Mouse (Mus musculus): ENCODE measurements at regions not wholly inside any gene's neighbourhood (a gene's known extent, or its start where the extent isn't known, plus 50 kb on each side); places are given as distances from the start of the nearest gene placed in this dataset.
"Not testable (repeated sequence)": the region's sequence is repeated elsewhere in the genome, so short reads cannot be mapped to it uniquely, and the experiment has no call there.

GRCm38 (mm10) chr7:88680849-88681248 is 250.8 kb downstream of the Rab38 start:
- Histone ChIP-seq H3K4me2 (ENCODE audit: low read depth, low read length, poor library complexity, severe bottlenecking) (no peak overlapping the region), H3K4me1 (ENCODE audit: insufficient read depth, low read length) (no peaks in the 10 kb centered on the region), H3K9ac (replicated peaks; ENCODE audit: low read length, poor library complexity, severe bottlenecking) (no peak overlapping the region), H3K4me3 (ENCODE audit: low read depth, low read length) (no peak overlapping the region), H3K27me3 (ENCODE audit: insufficient read depth, low read length) (no peaks in the 10 kb centered on the region), H3K27ac (ENCODE audit: low read depth, low read length) (0 out of 2 replicates have a peak overlapping the region, but pooled peaks have one; percentile 13), H3K36me3 (ENCODE audit: insufficient read depth, low read length) (no peaks in the 10 kb centered on the region), H3K9me3 (ENCODE audit: low read length) (no peaks in the 10 kb centered on the region)
- 59% methylated on average over 2 of the region's 2 CpGs for WGBS
- ATAC-seq (ENCODE audit: low FRiP score) (no peak), DNase-seq (ENCODE audit: low spot score) (no peak)
- TF ChIP-seq CTCF (IDR thresholded peaks at IDR 0.05), result no peak

- H3K36me3 ChIP-seq (ENCODE audit: insufficient read depth, low read length); H3K4me2 ChIP-seq (ENCODE audit: low read depth, low read length, poor library complexity, severe bottlenecking); H3K27me3 ChIP-seq (ENCODE audit: insufficient read depth, low read length); DNase-seq (ENCODE audit: low spot score); H3K4me3 ChIP-seq (ENCODE audit: low read depth, low read length); H3K9ac ChIP-seq (replicated peaks; ENCODE audit: low read length, poor library complexity, severe bottlenecking); ATAC-seq (ENCODE audit: low FRiP score); H3K27ac ChIP-seq (ENCODE audit: low read depth, low read length); H3K4me1 ChIP-seq (ENCODE audit: insufficient read depth, low read length); H3K9me3 ChIP-seq (ENCODE audit: low read length): not testable (repeated sequence)
- 90% methylated on average over 1 of the region's 1 CpGs for WGBS
These were observed 291.0 kb downstream of the Rab38 start for GRCm38 (mm10) chr7:88721031-88721430.

GRCm38 (mm10) chr7:88734506-88734905 is 304.4 kb downstream of the Rab38 start:
- Histone ChIP-seq H3K4me3 (ENCODE audit: low read depth, low read length) (no peak overlapping the region), H3K36me3 (ENCODE audit: insufficient read depth, low read length) (no peaks in the 10 kb centered on the region), H3K27ac (ENCODE audit: low read depth, low read length) (no peak overlapping the region), H3K4me2 (ENCODE audit: low read depth, low read length, poor library complexity, severe bottlenecking) (no peak overlapping the region), H3K9me3 (ENCODE audit: low read length) (no peaks in the 10 kb centered on the region), H3K9ac (replicated peaks; ENCODE audit: low read length, poor library complexity, severe bottlenecking) (no peak overlapping the region), H3K4me1 (ENCODE audit: insufficient read depth, low read length) (no peaks in the 10 kb centered on the region), H3K27me3 (ENCODE audit: insufficient read depth, low read length) (no peaks in the 10 kb centered on the region)
- WGBS, result 88% methylated on average over 4 of the region's 4 CpGs
- no peak for TF ChIP-seq CTCF (IDR thresholded peaks at IDR 0.05)
- DNase-seq (ENCODE audit: low spot score) (no peak), ATAC-seq (ENCODE audit: low FRiP score) (no peak)

GRCm38 (mm10) chr7:88735768-88736167 is 305.7 kb downstream of the Rab38 start:
- DNase-seq (ENCODE audit: low spot score), result no peak
- Histone ChIP-seq H3K9me3 (ENCODE audit: low read length) (no peaks in the 10 kb centered on the region), H3K4me2 (ENCODE audit: low read depth, low read length, poor library complexity, severe bottlenecking) (no peak overlapping the region), H3K27me3 (ENCODE audit: insufficient read depth, low read length) (no peaks in the 10 kb centered on the region), H3K4me3 (ENCODE audit: low read depth, low read length) (no peak overlapping the region), H3K27ac (ENCODE audit: low read depth, low read length) (no peak overlapping the region), H3K4me1 (ENCODE audit: insufficient read depth, low read length) (no peaks in the 10 kb centered on the region), H3K9ac (replicated peaks; ENCODE audit: low read length, poor library complexity, severe bottlenecking) (no peak overlapping the region), H3K36me3 (ENCODE audit: insufficient read depth, low read length) (no peaks in the 10 kb centered on the region)
- no peak for ATAC-seq (ENCODE audit: low FRiP score)
- no peak for TF ChIP-seq CTCF (IDR thresholded peaks at IDR 0.05)

- peak; percentile 32 for DNase-seq (ENCODE audit: low spot score)
- TF ChIP-seq CTCF (IDR thresholded peaks at IDR 0.05), result no peak
These were observed 347.3 kb downstream of the Rab38 start for GRCm38 (mm10) chr7:88777371-88777770.

GRCm38 (mm10) chr7:88782906-88783305 is 352.8 kb downstream of the Rab38 start:
- Histone ChIP-seq H3K4me1 (ENCODE audit: insufficient read depth, low read length) (no peaks in the 10 kb centered on the region), H3K9me3 (ENCODE audit: low read length) (no peaks in the 10 kb centered on the region), H3K9ac (replicated peaks; ENCODE audit: low read length, poor library complexity, severe bottlenecking) (no peak overlapping the region), H3K27me3 (ENCODE audit: insufficient read depth, low read length) (no peaks in the 10 kb centered on the region), H3K36me3 (ENCODE audit: insufficient read depth, low read length) (no peaks in the 10 kb centered on the region), H3K4me2 (ENCODE audit: low read depth, low read length, poor library complexity, severe bottlenecking) (no peak overlapping the region), H3K4me3 (ENCODE audit: low read depth, low read length) (no peak overlapping the region), H3K27ac (ENCODE audit: low read depth, low read length) (no peak overlapping the region)
- no peak for DNase-seq (ENCODE audit: low spot score)
- no peak for ATAC-seq (ENCODE audit: low FRiP score)
- 84% methylated on average over 2 of the region's 2 CpGs for whole genome bisulfite sequencing
- TF ChIP-seq CTCF (IDR thresholded peaks at IDR 0.05), result no peak

More at GRCm38 (mm10) chr7:88777371-88777770, 347.3 kb downstream of the Rab38 start:
- H3K4me2 ChIP-seq (ENCODE audit: low read depth, low read length, poor library complexity, severe bottlenecking), result no peak overlapping the region
- no peak for ATAC-seq (ENCODE audit: low FRiP score)
- no peak overlapping the region for H3K4me3 ChIP-seq (ENCODE audit: low read depth, low read length)
- no peak overlapping the region for H3K9ac ChIP-seq (replicated peaks; ENCODE audit: low read length, poor library complexity, severe bottlenecking)
- no peak overlapping the region for H3K27ac ChIP-seq (ENCODE audit: low read depth, low read length)
- no peaks in the 10 kb centered on the region for H3K27me3 ChIP-seq (ENCODE audit: insufficient read depth, low read length)
- H3K36me3 ChIP-seq (ENCODE audit: insufficient read depth, low read length), result no peaks in the 10 kb centered on the region
- H3K9me3 ChIP-seq (ENCODE audit: low read length), result no peaks in the 10 kb centered on the region
- H3K4me1 ChIP-seq (ENCODE audit: insufficient read depth, low read length), result no peaks in the 10 kb centered on the region
